Mouse (Mus musculus): Measurements from ENCODE around the gene Sema6d.

Sema6d gene

DNA sequence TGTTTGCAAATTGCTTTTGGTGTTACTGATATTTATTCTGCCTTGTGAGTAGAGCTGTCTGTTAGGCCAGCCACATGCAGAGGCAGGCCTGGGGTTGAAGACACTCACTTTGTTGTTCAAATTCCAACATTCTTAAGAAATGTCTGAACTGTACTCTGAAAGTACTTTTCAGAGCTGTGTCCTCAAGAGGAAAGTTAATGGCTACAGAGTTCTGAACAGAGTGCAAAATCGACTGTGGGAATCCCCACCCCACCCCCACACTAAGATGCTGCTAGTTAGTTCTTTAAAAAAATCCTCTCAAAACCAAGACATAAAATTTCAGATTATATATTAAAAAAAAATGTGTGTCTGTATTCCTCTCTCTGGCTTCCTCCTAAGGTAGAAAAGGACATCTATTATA lies 86.5 kb downstream of the Sema6d start:
- DNase-seq = no peak

- peak; percentile 15 for DNase-seq
Observed at GRCm38 (mm10) chr2:124176711-124177169, 87.0 kb downstream of the Sema6d start.

GRCm38 (mm10) chr2:124189271-124189670 lies 99.5 kb downstream of the Sema6d start:
- no peak for DNase-seq

DNA sequence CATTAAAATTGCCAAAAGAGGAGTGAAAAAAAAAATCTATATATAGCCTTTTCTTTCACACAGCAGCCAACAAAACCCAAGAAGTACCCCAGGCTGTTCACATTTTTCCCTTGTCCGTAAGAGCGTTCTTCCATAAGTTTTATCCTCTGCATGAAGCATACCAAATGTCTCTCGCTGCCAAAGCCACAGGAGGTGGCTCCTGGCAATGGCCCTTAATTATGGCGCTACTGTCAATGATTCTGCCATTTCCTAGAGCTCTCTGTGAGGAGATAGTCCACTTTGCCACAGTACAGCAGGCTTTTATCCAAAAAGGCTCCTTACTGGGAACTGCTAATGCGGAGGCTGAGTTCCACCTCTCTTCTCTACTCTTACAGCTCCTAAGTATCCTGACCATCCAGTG lies 104.3 kb downstream of the Sema6d start:
- DNase-seq = no peak

DNA sequence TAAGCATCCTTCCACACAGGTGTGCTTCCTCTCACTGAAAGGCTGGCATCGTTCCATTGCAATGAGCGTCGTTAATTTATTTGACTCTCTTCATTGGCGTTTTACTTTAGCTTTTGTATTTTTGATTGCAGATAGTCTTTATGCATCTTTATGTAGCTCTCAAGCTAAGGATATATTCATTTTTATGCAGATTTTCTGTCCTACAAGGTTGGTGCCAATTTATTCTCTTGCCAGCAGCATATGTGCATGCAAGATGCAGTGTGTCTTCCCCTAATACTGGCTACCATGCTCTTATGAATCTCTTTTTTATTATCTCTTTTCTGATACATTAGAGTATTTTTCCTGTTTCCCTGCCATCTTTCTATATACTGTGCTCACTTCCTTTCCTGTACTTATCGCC lies 111.7 kb downstream of the Sema6d start:
- DNase-seq = no peak

GRCm38 (mm10) chr2:124202475-124202990 lies 112.8 kb downstream of the Sema6d start:
- no peak for DNase-seq

DNA sequence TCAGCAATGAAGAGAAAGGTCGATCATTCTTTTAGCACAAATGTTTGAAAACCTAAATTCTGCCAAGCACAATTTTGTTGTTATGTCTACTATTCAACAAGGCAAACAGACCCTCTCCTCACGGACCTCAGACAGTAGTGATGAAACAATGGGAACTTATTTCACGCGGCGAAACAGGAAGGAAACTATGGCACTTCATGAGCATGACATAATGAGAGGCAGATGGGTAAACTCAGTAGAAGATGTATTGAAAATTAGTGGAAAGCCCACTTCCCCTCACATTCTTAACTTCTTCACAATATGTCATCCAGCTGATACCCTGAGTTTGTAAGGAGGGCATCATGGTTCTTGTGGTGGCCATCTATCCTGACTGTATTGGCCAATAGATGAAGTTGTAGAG lies 116.0 kb downstream of the Sema6d start:
- DNase-seq = no peak

- DNase-seq = no peak
Observed at GRCm38 (mm10) chr2:124208251-124208650, 118.5 kb downstream of the Sema6d start.

DNA sequence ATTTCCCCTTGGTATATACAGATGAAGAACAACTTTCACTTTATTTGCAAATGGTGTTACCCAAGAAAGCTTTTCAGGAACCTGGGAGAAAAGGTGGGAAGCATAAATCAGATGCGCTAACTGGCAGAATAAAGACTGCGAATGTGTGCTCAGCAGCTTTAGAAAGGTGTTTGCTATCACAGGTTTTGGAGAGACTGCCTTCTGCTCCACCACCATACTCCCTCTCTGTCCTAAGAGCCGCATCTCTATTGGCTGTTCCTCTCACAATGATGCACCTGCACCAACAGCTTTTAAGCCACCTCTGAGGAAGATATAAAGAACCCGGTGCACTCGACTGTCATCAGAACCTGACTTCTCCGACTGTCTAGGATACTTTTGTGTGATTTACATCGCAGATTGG lies 133.8 kb downstream of the Sema6d start:
- no peak for DNase-seq

- DNase-seq = no peak
Observed at GRCm38 (mm10) chr2:124224328-124224727, 134.6 kb downstream of the Sema6d start.

GRCm38 (mm10) chr2:124234636-124235221 lies 145.0 kb downstream of the Sema6d start:
- no peak for DNase-seq

- no peak for DNase-seq
Observed at GRCm38 (mm10) chr2:124235237-124236055, 145.7 kb downstream of the Sema6d start.

DNA sequence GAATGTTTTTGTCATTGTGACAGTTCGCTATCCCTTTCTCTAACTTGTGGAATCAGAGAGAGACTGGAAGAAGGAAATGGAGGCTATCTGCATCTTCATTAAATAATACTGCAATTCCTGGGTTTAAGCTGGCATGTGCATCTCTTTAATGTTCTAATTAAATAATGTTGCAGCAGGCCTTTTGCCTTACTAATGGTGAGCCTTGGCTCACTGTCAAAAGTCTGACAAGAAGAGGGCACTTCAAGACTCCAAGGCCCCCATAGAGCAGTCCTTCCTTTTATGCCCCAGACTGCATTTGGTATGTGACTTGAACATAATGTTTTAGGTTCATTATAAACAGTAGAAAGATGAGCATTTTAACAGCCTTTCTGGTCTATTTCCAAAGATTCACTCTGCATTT lies 147.1 kb downstream of the Sema6d start:
- DNase-seq = no peak

DNA sequence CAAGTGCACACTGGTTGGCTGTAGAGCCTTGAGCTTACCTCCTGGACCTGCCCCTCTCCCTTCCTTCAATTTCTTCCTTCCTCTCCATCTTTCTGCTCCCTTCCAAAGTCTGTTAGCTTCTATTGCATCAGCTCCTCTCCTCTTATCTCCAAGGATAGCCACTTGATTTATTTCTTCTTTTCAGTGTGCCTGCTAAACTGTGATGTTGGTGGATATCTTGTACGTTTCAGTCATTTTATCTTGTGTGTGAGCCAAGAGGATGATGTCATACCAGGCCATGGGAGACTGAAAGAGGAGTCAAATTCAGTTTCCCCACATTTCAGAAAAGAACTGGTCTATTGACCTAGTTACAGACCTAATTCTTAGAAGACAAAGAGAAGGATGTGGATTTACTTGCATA lies 153.8 kb downstream of the Sema6d start:
- DNase-seq = no peak

DNA sequence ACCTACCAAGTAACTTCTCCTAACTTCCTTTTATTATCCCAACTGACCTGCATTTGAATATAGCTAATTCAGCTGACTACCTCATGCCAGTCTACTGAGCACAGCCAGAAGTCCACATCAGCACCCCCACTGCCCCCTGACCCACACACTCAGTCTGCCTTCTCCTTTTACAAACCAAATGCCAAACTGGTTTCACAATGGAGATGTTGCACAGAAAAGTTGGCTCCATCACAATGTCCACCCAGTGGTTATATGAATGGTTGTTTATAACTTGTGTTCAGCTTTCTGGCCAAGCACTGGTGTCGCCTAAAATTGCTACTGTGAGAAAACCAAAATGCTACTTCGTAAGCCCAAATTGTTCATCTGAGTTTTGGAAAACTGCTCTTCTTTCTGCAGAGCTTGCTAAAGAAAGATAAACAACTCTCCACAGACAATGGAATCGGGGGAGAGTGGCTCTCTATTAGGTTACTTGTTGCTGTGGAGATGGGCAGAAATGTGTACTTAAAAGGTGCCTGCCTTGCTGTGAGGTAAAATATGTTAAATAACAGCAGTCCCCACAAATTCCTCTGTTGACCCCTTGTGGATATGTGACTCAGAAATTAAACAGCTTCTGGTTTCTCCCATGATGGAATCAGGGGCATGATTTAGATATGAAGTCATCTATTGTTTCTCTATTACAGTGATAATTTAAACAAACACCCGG lies 154.9 kb downstream of the Sema6d start:
- no peak for DNase-seq

GRCm38 (mm10) chr2:124258108-124258507 lies 168.3 kb downstream of the Sema6d start:
- DNase-seq = no peak

- no peak for DNase-seq
Observed at GRCm38 (mm10) chr2:124264309-124264708, 174.5 kb downstream of the Sema6d start.

DNA sequence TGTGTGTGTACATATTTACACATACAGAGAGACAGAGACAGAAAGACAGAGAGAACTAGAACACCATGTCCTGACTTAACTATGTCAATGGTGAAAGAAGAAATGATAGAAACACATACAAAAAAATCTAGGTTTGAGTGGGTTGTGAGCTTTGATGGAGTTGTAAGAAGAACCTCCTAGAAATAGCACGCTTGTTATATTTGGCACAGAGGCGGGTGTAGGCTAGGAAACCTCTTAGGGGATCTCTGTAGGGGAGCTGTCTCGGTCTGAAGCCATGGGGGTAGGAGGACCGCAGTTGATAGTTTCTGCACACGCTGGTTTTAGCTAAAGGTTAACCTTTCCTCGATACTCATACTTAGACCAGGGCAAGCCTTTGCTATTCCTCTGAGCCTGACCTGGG lies 181.4 kb downstream of the Sema6d start:
- no peak for DNase-seq

DNA sequence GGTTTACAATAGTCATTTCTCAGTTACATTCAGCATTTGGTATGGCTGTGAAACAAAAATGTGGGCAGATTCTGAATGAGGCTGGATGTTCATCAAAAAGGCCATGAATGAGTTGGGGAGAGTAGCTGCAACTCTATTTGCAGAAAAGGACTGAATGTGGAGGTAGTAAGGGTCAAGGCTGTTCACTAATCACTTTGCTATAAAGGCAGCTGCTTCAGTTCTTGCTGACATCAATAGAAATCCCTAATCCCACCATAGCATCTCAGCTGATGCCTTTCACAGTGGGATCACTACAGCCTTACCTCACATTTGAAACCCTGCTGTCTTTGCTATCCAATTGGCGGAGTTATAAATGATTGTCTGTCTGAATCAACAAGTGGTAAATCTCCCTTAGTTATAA lies 187.7 kb downstream of the Sema6d start:
- no peak for DNase-seq

DNA sequence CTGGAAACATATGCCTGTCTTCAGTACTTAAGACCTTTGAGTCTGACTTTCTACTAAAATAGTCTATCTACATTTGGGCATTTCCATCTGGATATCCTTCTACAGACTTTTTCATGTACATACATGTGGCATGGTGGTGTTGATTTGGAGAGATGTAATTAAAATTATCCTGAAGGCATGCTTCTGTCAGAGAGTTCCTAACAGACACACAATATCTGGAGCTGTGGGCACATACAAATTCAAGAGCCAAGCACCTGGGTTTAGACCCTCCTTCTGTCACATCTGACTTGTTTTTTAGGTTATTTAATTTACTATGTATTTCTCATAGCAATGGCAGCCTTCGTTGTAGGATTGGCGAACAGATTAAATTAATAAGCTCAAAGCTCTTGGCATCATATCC lies 195.3 kb downstream of the Sema6d start:
- DNase-seq = no peak

- DNase-seq = no peak
Observed at GRCm38 (mm10) chr2:124289356-124289755, 199.6 kb downstream of the Sema6d start.

DNA sequence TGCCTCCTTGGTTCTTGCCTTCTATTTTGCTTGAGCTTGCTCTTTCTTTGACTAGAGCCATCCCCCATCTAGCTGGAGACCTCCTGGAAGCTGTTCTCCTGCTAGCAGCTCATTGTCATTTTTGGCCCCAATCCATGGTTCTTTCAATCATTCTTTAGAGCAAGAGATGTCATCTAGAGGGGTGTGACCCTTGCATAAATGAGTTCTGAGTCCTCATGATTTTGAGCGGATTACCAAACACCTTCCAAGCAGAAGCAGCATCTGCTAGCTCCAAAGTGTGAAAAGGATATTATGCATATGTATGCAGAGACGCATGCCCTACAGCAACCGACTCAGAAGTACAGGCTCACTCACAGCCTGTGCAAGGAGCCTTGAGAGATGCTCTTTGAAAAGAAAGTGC lies 201.4 kb downstream of the Sema6d start:
- DNase-seq = peak; percentile 9

DNA sequence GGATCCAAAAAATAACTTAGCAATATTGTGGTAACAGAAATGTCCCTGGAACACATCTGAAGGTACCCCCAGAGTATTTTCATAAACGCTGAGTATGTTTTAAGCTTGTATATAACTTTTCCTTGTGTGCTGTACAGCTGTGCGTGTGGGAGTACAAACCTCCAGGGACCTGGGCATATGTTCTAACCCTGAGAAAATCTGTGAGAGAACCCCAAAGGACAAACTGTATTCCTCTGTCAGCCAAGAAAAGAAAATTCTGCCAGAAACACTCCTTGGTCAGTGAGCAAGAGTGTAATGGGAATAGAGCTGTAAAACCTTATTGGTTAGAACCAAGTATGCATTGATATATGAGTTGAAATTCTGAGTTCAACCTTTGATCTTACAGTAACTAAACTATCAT lies 203.8 kb downstream of the Sema6d start:
- no peak for DNase-seq

DNA sequence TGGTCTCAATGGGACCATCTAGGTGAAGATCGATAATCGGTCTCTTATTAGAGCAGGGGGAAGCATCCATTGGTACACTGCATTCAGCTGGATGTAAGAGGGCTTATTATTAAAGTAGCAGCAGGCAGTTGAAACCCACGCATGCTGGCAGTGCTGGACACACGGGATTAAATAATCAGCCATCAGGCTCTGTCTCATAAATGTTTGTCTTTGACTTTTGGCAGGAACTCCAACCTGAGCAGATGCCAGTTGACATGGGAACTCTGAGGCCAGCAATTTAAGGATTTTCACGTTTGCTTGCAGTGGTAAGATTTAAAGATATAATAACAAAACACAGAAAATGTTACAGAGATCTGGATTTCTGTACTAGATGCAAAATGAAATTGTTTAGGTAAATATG lies 208.6 kb downstream of the Sema6d start:
- DNase-seq = no peak
